Mouse (Mus musculus) heart, adult 2 months (tissue): Measurements from ENCODE around the gene Eif4h.

Experiments used
- CTCF ChIP-seq: fragments of 200-600 bp; IDR thresholded peaks from 2 replicates; pipeline ENCODE4 v1.8.1; 2022; ENCODE audit warnings: antibody characterized with exemption, mild to moderate bottlenecking, moderate library complexity
- EP300 ChIP-seq: fragments of 200-500 bp; IDR thresholded peaks from 2 replicates; pipeline ENCODE4 v1.6.1; 2011; ENCODE audit warnings: low read depth, low read length, control low read depth; ENCODE audit not compliant: insufficient read depth

- no peak for TF ChIP-seq EP300
- TF ChIP-seq CTCF: peak; percentile 59
These were observed 29.2 kb upstream of the Eif4h start for GRCm38 (mm10) chr5:134668495-134668894.
